Mouse (Mus musculus): ENCODE measurements around the gene Zfp319.
"Not testable (repeated sequence)": the region's sequence is repeated elsewhere in the genome, so short reads cannot be mapped to it uniquely, and the experiment has no call there.

Gene Zfp319

DNA sequence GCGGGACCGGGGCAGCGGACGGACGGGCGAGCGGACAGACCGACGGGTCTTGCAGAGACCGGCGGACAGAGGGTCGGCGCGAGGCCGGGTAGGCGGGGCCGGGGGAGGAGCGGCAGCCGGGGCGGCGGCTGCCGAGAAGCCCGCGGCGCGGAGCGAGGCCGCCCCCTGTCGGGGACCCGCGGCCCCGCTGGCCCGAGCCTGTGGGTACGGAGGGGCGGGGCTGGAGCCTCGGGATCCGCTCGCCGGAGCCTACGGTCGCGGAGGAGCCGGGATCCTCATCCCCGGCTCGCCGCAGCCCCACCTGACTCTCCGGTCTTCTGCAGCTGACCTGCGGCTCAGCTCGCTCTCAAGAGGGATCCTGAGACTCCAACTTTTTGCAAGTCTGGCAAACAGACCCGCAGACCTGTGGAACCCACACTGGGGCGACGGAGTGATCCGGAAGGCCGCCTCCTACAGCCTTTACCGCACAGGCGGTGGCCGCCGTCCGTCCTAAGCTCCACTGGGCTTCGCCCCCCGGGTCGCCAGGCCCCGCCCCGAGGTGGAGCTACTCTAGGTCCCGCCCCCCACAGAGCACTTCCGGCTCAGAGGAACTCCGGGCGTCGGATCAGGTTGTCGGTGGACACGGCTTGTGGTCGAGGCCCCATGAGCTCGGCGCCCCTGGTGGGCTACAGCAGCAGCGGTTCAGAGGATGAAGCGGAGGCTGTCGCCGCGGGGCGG lies at the start of gene Zfp319, which contains the start of gene Usb1:
Gene Zfp319 (minus strand): TSS at position 231 of the 717 bp plus-strand sequence.
Gene Usb1 (plus strand): TSS at position 565 of the 717 bp plus-strand sequence.
- peak; percentile 94 for DNase-seq (ENCODE audit: low read depth, low spot score)

GRCm38 (mm10) chr8:95380953-95381352 lies 49.2 kb upstream of the Zfp319 start:
- no peak for DNase-seq (ENCODE audit: low read depth, low spot score)

DNA sequence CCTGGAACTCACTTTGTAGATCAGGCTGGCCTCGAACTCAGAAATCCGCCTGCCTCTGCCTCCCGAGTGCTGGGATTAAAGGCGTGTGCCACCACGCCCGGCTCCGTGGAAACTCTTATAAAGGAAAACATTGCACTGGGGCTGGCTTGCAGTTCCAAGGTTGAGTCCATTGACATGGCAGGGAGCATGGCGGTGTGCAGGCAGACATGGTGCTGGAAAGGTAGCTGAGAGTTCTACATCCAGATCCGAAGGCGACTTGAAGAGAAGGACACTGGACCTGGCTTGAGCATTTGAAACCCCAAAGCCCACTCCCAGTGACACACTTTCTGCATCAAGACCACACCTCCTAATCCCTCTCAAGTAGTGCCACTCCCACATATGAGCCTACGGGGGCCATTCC lies 47.2 kb upstream of the Zfp319 start:
- DNase-seq (ENCODE audit: low read depth, low spot score), result not testable (repeated sequence)

DNA sequence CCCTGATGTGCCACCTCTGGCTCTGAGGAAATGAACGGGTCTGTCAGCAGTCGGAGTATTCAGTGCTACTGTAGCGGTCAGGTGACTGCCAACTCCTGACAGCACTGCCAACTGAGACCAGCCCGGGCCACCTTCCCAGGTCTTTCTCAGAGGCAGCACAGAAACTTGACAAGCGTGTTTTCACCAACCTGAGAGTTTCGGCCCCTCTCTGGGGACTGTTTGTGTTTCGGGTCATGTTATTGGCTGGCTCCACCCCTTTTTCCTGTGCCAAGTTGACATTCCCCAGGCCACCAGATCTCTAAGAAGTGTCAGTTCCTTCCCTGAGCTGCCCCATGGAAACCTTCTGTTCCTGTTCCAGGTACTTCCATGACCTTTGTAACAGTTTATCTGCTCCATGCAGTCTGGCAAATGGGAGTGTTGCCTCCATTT lies 46.1 kb upstream of the Zfp319 start:
- DNase-seq (ENCODE audit: low read depth, low spot score), result peak; percentile 29

DNA sequence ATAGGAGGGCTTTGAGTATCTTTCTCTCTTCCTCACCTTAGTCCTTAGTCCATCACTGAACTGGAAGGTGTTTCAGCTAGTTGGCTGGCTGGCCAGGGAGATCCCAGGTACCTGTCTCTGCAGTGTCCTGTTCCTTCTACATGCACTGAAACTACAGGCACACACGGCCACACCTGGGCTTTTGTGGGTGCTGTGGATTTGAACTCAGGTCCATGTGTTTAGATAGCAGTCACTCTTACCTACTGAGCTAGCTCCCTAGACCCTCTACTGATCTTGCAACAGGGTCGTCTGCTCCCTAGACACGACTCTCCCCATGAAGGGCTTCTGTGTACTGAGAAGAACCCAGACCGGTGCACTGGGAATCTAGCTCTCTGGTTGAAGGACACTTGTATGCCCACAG lies 45.4 kb upstream of the Zfp319 start:
- no peak for DNase-seq (ENCODE audit: low read depth, low spot score)

DNA sequence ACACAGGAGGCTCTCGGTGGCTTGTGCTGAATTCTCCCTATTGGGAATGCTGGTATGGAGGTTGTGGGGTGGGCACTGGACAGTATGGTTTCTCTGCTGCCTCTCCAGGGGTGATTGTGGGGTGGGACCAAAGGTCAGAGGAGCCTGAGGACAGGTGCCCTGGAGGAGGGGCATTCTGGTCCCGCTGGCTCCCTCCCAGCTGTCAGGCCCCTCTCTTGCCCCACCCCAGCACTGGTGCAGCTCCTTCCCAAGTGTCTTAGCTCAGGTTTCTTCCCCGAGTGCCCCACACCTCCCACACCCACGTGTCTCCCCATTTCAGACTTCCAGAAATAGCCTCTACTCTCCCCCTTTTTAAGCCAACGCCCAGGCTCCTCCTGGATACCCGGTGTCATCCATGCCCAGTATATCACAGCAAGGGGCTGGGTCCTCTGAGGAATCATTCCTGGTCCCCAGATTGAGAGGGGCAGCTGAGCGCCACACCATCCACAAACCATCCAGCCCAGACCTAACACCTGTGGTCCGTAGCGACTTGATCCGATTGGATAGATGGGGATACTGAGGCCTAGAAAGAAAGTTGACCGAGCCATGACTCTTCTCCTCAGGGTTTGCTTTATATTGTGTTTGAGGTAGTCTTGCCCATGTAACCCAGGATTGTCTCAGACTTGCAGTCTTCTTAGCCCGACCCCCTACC lies 44.7 kb upstream of the Zfp319 start:
- no peak for DNase-seq (ENCODE audit: low read depth, low spot score)

GRCm38 (mm10) chr8:95375374-95375930 lies 43.7 kb upstream of the Zfp319 start:
- DNase-seq (ENCODE audit: low read depth, low spot score), result no peak

- DNase-seq (ENCODE audit: low read depth, low spot score), result no peak
Observed at GRCm38 (mm10) chr8:95374429-95374828, 42.7 kb upstream of the Zfp319 start.

DNA sequence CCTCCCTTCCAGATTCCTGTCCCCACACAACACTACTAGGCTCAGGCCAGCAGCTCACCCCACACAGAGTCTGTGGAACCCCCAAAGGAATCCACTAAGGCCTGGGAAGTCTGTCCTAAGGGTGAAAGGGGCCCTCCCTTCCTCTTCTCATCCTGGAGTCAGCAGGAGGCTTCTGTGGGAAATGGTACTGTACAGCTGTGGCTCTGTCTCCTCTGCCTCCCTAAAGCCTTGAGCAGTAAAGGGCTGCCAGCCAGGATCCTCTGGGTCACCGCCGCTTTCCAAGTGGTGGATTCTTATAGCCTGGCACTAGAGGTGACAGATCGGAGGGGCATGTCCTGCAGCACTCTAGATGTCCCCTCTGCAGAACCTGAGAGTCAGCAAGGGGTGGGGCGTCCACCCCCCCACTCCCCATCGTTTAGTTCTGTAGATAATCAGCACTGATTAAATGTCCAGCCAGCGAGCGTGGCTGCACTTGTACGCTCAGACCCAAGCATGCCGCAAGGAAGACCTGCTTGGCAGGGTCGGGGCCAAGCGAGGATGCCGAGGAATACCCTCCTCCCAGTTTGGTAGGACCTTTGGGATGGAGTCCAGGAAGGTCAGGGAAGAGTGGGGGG lies 41.7 kb upstream of the Zfp319 start:
- DNase-seq (ENCODE audit: low read depth, low spot score), result no peak

- peak; percentile 42 for DNase-seq (ENCODE audit: low read depth, low spot score)
Observed at GRCm38 (mm10) chr8:95369581-95370326, 38.0 kb upstream of the Zfp319 start.

DNA sequence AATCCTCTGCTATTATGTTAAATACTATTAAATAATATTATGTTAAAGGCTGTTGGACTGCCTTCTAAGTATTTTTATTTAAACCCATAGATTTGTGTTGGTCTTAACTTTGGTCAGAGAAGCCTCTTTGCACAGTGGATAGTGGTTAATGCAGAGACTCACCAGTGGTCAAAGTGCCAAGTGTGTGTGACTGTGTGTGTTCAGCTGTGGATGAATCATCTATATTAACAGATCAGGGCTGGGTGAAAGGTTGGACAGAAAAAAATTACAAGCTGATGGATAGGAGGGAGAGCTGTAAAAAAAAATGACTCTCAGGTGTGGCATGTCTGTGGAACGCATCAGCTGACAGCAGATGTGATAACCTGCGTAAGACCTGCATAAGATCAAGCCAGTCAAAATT lies 32.1 kb upstream of the Zfp319 start:
- DNase-seq (ENCODE audit: low read depth, low spot score), result no peak

- DNase-seq (ENCODE audit: low read depth, low spot score), result no peak
Observed at GRCm38 (mm10) chr8:95362272-95362671, 30.5 kb upstream of the Zfp319 start.

GRCm38 (mm10) chr8:95361016-95361341 lies 29.2 kb upstream of the Zfp319 start:
- DNase-seq (ENCODE audit: low read depth, low spot score), result no peak

- no peak for DNase-seq (ENCODE audit: low read depth, low spot score)
Observed at GRCm38 (mm10) chr8:95360181-95361015, 28.6 kb upstream of the Zfp319 start.

- no peak for DNase-seq (ENCODE audit: low read depth, low spot score)
Observed at GRCm38 (mm10) chr8:95358550-95359411, 27.0 kb upstream of the Zfp319 start.

DNA sequence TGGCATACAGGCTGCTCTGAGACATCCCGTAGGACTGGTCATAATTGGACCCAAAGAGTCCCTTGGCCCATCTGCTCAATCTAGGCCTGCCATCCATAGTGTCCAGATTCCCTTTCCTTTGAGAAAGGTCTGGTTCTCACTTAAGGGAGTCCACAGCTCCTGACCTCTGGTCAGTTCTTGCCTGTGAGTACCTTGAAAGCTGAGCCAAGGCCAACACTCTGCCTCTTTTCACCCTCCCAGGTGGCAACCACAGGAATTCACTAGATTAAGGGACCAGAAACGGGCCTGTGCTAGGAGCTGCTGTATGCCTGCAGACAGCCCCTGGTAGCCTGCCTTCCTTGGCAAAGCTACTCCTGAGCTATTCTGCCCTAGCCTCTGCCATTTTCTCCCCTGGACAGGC lies 22.9 kb upstream of the Zfp319 start:
- DNase-seq (ENCODE audit: low read depth, low spot score), result no peak

DNA sequence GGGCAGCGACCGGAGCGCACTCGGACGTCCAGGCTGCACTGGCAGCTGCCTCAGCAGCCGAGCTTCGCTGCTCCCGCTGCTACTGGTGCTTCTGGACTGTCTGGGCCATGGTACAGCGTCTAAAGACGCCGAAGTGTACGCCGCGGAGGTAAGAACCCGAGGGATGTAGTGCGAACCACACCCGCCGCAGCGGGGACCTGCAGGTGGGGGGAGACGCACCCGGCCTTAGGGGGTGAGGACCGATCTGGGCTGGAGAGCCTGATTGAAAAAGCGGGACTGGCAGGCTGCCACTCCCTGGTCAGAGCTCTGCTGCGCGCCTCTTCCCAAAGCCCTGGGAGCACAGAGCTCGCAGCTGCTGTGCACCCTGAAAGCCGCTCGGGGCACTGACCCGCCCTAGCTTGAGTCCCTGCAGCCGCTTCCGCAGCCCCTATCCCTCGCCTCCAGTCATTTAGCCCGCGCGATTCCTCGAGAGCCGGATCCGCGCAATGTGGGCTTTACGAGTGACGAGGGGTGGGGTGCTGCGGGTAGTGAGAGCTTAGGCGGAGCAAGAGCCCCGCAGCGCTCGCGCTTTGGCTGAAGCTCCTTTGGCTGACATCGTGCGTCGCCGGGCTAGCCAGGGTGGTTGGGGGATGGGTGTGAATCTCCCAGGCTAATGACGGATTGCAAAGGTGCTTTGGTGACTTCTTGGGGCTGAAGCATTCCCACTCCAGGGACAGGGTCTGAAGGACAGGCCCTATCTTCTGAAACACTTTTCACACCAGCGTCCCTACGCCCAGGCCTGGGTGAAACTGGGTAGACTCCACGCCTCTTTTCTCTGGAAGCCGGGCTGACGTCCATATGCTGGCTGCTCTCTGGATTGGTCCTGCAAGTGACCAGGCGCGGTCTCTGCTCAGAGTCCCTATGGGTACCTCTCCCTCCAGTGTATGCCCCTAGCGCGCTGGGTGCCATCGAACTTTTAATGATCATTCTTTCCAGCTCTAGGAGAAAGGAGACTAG lies 21.4 kb upstream of the Zfp319 start:
- DNase-seq (ENCODE audit: low read depth, low spot score), result peak; percentile 46

DNA sequence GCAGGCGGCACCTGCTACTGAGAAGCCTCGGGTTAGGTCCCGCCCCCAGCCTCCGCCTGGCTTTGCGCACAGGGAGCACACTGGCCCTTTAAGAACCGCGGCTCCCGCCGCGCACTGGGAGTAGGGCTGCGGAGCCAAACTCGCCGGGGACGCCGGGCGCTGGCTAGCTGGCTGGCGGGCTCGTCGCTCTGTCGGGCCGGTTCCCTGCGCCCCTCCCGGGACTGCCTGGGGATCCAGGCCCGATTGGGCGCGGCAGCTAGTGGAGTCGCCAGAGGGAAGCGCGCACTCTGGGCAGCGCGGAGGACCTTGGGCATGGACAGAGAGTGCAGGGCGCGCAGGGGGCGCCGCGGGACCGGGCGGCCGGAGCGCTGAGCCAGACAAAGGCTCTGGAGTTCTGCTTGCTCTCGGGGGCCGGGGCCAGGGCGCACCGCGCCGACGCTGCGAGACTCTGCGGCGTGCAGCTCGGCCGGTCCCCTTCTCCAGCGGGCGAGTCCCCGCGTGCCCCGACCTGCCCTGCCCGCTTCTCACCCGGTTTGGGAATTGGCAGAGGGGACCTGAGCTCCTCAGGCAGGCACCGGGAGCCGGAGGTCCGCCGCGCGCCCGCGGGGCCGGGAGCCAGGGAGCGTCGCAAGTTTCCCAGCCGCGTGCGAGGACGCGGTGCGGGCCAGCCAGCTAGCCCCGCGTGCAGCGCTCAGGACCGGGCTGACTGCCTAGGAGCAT lies 20.6 kb upstream of the Zfp319 start, which contains the start of gene Mmp15:
Gene Mmp15 (plus strand): TSS at position 118 of the 720 bp plus-strand sequence.
- peak; percentile 72 for DNase-seq (ENCODE audit: low read depth, low spot score)

Data from forelimb bud, embryonic 11.5 days (tissue).